Mouse (Mus musculus): ENCODE data around the gene Tigd4. TPM values are rescaled to one million over a fixed set of nuclear protein-coding genes. Genes with fewer than 3 reads are reported as not detected.

Gene Tigd4
- total RNA-seq, 4 experiments from 2014 or later, result 0.06 to 0.18 TPM; not detected in 2

GRCm38 (mm10) chr3:84615050-84615855 is 21.9 kb downstream of the Tigd4 start:
- DNase-seq, result no peak

- DNase-seq, result no peak
Measured at GRCm38 (mm10) chr3:84615856-84616225, 22.5 kb downstream of the Tigd4 start.

GRCm38 (mm10) chr3:84618627-84619026 is 25.3 kb downstream of the Tigd4 start:
- DNase-seq, result no peak

GRCm38 (mm10) chr3:84619056-84619455 is 25.7 kb downstream of the Tigd4 start:
- DNase-seq, result no peak

- no peak for DNase-seq
Measured at GRCm38 (mm10) chr3:84619725-84620124, 26.4 kb downstream of the Tigd4 start.

- no peak for DNase-seq
Measured at GRCm38 (mm10) chr3:84622026-84622425, 28.7 kb downstream of the Tigd4 start.

- no peak for DNase-seq
Measured at GRCm38 (mm10) chr3:84631586-84631985, 38.2 kb downstream of the Tigd4 start.

- no peak for DNase-seq
Measured at GRCm38 (mm10) chr3:84637095-84637494, 43.7 kb downstream of the Tigd4 start.

GRCm38 (mm10) chr3:84637890-84638578 is 44.7 kb downstream of the Tigd4 start:
- no peak for DNase-seq

GRCm38 (mm10) chr3:84638858-84639257 is 45.5 kb downstream of the Tigd4 start:
- no peak for DNase-seq

GRCm38 (mm10) chr3:84639767-84640500 is 46.6 kb downstream of the Tigd4 start:
- DNase-seq, result no peak

- no peak for DNase-seq
Measured at GRCm38 (mm10) chr3:84640536-84640935, 47.2 kb downstream of the Tigd4 start.

- DNase-seq, result no peak
Measured at GRCm38 (mm10) chr3:84641391-84641790, 48.0 kb downstream of the Tigd4 start.

- DNase-seq, result no peak
Measured at GRCm38 (mm10) chr3:84642942-84643341, 49.6 kb downstream of the Tigd4 start.

GRCm38 (mm10) chr3:84645156-84646006 is 52.0 kb downstream of the Tigd4 start:
- no peak for DNase-seq

- DNase-seq, result no peak
Measured at GRCm38 (mm10) chr3:84646007-84646290, 52.6 kb downstream of the Tigd4 start.

- peak; percentile 75 for DNase-seq
Measured at GRCm38 (mm10) chr3:84646331-84646845, 53.0 kb downstream of the Tigd4 start.

Other genes with a start within 250 kb of the Tigd4 start
- gene Fhdc1, start 113.1 kb upstream of the Tigd4 start, total RNA-seq (2022), result 1 to 10 TPM; 1.7 to 5.5 (median 3.7) TPM
- 10 to 100 TPM; 47.6 to 58.3 (median 54.6) TPM for gene Arfip1, start 10.9 kb upstream of the Tigd4 start, total RNA-seq (2022)
- gene Tmem154, start 72.6 kb downstream of the Tigd4 start, total RNA-seq (2022), result 1 to 10 TPM; 2.2 to 3.8 (median 2.9) TPM
- gene Fbxw7, start 221.7 kb downstream of the Tigd4 start, total RNA-seq (2022), result 10 to 100 TPM; 17.7 to 20.8 (median 20.0) TPM

All from adrenal gland, adult 8-10 months (tissue).